Mouse (Mus musculus) adrenal gland, postnatal 4 days (tissue): ENCODE data around the gene Galnt18. TPM values are rescaled to one million over a fixed set of nuclear protein-coding genes. Genes with fewer than 3 reads are reported as not detected.

ENCODE experiments used
- DNase-seq, 2 experiments: peaks; one replicate each; pipeline ENCODE4 v3.0.0; 2021 to 2022; ENCODE audit warnings: low spot score in 2 of 2, mixed read lengths in 2 of 2
- total RNA-seq, 2 experiments: library from RNA; stranded (reverse); gene quantifications; 2 replicates each; pipeline ENCODE4 v1.2.3; 2021

The Galnt18 gene
- total RNA-seq, 2 experiments from 2014 or later: 27.9 to 33.5 TPM

DNA sequence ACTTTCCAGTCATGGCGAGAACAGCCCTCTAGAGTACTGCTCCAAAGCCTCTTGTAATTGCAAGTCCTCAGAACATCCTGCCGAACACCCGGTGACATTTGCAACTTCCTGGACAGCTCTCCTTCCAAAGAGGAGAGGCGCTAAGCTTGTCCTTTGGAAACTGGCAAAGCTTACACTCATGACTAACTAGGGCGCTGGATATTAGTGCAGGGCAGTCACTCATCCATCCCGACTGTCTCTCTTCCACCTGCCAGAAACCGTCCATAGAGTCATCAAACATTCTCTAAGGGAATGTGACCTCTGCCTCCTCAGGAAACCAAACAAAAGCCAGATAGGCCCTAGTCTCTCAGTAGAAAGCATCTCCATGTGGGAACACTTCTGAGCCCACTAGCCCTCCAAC, 3.6 kb downstream of the Galnt18 start:
- DNase-seq: no peak

DNA sequence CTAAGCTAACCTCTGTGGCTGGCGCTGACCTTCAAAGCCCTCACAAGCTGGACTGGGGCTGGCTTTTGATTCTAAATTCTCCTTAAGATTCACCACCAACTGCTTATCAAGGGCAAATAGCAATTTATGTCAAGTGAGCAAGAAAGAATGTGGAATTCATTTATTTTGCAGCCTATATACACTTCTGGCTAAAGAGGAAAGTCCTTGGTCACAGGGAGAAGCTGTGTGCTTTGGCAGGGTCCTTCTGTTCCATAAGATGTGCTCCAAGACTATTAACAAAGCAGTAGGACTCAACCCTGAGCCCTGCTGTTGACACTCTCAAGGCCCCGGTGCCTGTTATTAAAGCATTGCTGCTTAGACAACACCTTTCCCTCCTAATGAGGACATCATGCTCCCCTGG, 7.4 kb downstream of the Galnt18 start:
- no peak for DNase-seq

DNA sequence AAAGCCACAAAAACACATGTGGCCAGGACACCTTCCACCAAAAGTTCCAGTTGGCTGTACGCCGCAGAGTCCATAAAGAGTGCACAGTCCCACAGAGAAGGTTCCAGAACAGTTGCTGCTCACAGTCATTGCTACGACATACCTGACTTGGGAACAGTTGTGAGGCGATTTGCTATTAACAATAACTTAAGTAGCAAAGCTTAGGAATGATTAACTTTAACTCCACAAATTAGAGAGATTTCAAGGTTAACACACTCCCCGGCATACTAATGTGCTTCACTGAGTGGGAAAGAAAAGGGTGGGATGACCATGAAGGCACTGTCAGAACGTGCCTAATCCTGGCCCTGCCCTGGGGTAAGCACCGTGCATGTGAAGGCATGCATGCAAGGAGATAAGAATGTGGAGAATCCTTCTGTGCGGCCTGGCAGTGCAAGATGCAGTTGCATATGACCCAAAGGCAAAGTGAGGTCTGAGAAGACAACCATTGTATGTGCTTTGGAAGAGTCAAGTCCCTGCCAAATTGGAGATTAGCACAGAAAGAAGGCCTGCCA, 8.5 kb downstream of the Galnt18 start:
- DNase-seq: no peak

GRCm38 (mm10) chr7:111770585-111770984, 9.2 kb downstream of the Galnt18 start:
- DNase-seq: no peak

DNA sequence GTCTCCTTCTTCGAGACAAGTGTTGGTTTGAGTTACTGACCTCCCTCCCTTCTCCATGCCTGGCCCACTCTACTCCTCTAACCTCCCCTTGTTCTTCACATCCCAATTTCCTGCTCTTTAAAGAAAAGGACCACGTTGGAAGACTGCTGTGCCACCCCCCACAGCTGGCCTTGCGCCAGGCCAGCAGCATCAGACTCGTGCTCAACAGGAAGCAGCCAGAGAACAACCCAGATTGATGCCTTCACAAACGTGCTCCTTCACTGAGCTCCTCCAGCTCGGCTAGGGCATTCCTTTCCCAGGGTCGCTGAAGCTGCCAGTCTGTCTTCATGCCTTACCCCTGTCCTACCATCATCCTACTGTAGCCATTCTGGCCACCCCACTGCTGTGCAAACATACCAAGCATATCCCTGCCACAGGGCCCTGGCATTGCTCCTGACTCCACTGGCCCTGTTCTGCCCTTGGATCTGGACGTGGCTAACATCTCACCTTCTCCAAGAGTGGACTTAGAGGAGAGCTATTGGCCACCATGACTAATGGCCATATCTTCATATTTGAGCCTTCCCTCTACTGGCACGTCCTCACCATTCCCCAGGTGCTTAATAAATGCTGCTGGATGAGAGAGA, 13.5 kb downstream of the Galnt18 start:
- no peak for DNase-seq

DNA sequence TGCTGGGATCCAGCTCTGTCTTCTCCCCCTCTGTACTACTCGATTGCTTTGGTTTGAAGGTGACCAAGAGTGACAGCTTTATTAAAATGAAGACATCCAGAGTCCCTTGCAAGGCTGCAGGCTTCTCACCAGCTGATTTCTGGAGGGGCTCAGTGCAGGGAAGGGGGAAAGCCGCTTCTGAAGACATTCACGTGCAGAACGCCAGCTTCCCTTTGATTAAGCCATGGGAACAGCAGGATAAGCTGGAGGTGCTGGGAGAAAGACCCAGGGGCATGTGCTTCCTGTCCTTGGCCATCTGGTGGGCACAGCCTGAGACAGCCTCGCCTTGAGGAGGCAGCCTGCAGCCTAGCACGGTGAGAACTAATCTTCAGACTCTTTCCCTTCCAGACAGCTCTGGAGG, 17.0 kb downstream of the Galnt18 start:
- no peak for DNase-seq

- no peak for DNase-seq
Measured at GRCm38 (mm10) chr7:111748571-111749071, 31.2 kb downstream of the Galnt18 start.

DNA sequence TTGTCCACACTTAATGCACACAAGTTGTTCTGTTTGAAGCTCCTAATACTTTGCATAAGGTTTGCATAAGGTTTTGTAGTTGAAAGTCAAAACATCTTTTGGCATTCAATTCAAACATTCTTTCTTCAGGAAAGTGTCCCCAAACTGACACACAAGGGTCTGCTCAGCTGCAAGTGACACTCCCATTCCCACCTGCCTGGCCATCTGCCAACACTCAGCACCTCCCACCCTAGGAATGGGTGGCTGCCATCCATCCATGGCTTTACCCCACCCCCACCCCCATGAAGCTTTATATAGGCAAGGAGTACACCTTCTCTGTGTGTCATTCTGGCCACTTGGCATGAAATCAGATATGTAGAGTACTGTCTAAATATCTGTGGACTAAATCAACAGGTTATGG, 35.0 kb downstream of the Galnt18 start:
- DNase-seq: no peak

GRCm38 (mm10) chr7:111741595-111741994, 38.2 kb downstream of the Galnt18 start:
- no peak for DNase-seq

DNA sequence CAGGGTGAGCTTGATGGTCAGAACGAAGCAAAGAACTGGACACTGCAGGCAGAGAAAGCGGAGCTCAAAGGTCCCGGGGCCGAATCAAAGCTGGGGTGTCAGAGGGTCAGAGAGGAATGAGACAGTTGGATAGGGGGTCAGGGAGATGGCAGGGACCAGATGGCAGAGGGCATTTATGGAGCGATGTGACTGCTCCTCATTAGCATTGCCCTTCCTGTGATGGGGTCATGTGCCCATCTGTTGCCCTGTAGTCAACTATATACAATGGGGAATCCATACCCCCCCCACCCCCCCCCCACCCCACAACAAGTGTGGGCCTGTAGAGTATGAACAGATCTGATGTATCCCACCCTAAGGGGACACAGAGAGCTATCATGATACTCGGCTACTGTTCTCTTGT, 39.7 kb downstream of the Galnt18 start:
- no peak for DNase-seq

DNA sequence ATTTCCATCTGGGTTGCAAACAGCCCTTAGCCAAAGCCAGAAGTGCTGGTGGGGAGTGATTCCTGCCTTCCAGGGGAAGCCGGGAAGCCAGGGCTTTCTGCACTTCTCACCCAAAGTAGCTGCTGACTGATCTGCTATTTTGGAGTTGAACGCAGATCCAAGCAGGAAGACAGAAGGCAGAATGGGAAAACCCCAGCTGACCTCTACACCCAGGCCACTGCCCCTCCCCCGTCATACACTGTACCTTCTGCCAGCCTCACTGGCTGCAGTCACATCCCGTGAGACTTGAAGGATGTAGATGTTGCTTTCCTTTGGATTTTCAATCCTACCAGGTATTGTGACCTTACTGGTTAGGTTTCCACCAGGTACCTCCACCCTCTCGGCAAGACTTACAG, 40.4 kb downstream of the Galnt18 start:
- DNase-seq: no peak

DNA sequence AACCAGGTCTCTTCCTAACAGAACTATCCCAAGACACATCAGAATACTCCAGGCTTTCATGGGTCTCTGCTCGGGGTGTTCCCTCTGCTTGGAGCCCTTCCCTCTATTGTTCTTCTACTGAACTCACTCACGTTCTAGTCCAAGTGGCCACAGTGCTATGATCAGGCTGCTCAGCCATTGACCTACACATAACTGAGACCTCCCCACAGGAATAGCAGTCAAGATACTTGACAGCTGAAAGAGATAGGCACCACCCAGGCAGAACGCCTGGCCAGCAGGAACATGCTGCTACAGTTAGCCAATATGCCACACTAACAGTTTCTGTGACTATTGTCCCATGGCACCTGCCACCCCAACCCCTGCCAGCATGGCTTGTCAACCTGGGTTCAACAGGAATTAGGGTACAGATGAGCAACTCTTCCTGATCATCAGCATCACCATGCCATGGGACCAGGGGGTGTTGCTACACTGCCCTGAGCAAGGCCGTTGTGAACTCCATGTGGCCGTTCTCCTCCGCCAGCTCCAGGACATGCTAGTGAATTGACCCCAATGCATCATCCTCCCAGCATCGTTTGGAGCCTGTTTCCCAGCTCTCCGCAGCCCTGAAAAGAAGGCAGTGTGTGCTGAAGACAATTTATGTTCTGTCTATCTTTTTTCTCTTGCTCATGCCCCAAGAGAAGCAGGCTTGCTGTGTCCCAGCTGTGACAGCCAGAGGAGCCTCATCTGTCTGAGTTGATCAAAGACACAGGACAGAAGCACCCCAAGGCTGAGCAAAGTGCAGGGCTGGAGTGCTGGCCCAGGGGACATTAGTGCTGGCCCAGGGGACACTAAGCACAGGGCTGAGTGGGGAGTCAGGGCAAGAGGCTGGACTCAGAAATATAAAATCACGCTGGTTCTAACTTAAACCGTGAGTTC, 41.1 kb downstream of the Galnt18 start:
- no peak for DNase-seq

- DNase-seq: no peak
Measured at GRCm38 (mm10) chr7:111737426-111737825, 42.4 kb downstream of the Galnt18 start.

GRCm38 (mm10) chr7:111736365-111736764, 43.4 kb downstream of the Galnt18 start:
- no peak for DNase-seq

GRCm38 (mm10) chr7:111730346-111731269, 49.2 kb downstream of the Galnt18 start:
- DNase-seq: no peak

DNA sequence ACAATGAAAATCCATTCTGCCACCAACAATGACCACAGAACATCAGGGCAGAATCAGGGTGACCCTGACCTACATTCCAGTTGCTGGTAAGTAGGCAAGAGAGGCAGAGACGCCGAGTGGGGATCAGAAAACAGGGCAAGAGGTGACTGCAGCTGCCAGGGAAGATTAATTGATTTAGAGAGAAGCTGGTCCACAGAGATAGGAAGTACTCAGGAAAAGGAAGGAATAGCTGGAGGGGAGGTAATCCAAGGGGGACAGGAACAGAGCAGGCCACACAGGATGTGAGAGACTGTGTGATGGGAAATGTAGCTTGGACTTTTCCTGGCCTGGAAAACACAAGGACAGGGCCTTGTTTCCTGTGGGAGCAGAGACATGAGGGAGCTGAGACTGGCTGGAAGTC, 52.8 kb downstream of the Galnt18 start:
- no peak for DNase-seq

GRCm38 (mm10) chr7:111724730-111725129, 55.0 kb downstream of the Galnt18 start:
- DNase-seq: no peak

DNA sequence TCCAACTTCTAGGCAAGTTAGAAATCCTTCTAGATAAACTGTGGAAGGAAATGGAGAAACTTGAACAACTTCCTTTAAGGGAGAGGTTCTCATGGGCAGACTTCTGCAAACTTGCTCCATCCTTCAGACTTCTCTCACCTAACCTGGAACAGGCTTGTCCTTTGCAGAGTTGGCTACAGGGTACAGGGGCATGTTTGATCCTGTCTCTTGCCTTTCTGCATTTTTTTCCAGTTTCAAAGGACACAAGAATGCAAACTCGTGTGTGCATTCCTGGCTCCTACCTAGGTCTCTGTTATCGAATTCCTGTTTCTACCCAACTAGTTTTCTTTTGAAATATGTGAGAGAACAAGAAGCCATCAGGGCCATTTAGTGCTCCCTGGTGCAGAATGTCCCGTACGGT, 55.8 kb downstream of the Galnt18 start:
- DNase-seq: no peak

- no peak for DNase-seq
Measured at GRCm38 (mm10) chr7:111721308-111721698, 58.5 kb downstream of the Galnt18 start.

DNA sequence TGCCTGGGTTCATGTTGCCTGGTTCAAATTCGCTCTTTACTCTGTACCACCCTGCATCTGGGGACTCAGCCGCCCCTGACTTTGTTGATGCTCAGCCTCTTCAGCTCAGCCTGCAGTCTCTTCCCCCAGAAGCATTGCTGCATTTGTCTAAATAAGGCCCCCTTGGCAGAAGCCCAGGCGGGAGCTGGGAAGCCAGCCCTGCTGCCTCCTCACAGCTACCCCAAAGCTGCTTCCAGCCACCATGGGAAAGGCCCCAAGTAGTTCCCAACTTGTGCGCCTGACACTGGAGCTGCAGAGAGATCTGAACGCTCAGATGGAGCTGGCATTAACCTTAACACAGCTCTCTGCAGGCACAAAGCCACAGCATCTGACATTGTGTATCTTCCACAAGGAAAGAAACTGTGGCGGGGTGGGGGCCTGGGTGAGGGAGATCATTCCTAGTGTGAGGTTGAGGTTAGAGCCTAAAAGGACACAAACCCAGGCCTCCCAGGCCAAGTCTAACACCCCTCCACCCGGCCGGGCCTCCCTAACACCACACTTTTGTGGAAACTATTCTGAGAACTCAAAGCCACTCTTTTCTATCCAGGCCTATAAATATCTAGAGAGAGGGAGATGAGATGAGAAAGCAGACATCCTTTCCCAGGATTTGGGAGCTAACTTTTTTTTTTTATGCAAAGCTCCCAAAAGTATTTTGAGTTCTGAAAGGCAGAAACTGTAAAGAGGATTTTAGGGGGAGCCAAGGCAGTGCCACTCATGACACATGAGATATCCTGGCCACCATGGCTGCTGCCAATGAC, 59.1 kb downstream of the Galnt18 start:
- no peak for DNase-seq
